In genomic region chr6:18029746-18030656, GRCm38 (mm10) we compare ENCODE assay signal across 8 mouse cellular contexts. TPM values are rescaled to one million over a fixed set of nuclear protein-coding genes. Genes with fewer than 3 reads are reported as not detected.
A peak's percentile ranks its signal among the peaks of the same experiment; 100 is the strongest.
DNase-seq lines count a peak whose midpoint lies in the region; ATAC-seq lines count a peak whose summit lies in the region.

Wnt2 (minus strand) TSS chr6:18030585.

- no peaks in the 10 kb centered on the region; the same call in 1 of the 2 replicates for H3K4me1 ChIP-seq in liver, embryonic 11.5 days (replicated peaks; ENCODE audit: control insufficient read depth, insufficient read depth, low read length)
- peaks cover 26% of the 10 kb centered on the region for H3K4me1 ChIP-seq in neural tube, embryonic 15.5 days

- DNase-seq in cerebellum, postnatal 10 days: peak; percentile 37 to 48
- peak; percentile 29 to 36 for DNase-seq in right cerebral cortex, adult 2 months (ENCODE audit: low spot score in 2 of 2)
- no peak for DNase-seq in right cerebral cortex, postnatal 36 days (ENCODE audit: low spot score in 2 of 2)
- DNase-seq in heart, postnatal 14 days: peak; percentile 9 to 16
- peak; percentile 55 for DNase-seq in liver, embryonic 11.5 days (ENCODE audit: low spot score)
- no peak for DNase-seq in cerebellum, adult 11 months

- H3K36me3 ChIP-seq in liver, embryonic 11.5 days (ENCODE audit: control insufficient read depth, insufficient read depth, low read length): no peaks in the 10 kb centered on the region
- no peaks in the 10 kb centered on the region for H3K36me3 ChIP-seq in neural tube, embryonic 15.5 days

- peak within 1 kb of the TSS; percentile 42 for H3K4me3 ChIP-seq in liver, embryonic 11.5 days (ENCODE audit: low read depth, low read length)
- H3K4me3 ChIP-seq in neural tube, embryonic 15.5 days (replicated peaks): peak within 1 kb of the TSS; percentile 51

- peaks cover 51% of the 10 kb centered on the region for H3K27me3 ChIP-seq in liver, embryonic 11.5 days (replicated peaks; ENCODE audit: control insufficient read depth, insufficient read depth, low read length)
- H3K27me3 ChIP-seq in neural tube, embryonic 15.5 days (replicated peaks): peaks cover 41% of the 10 kb centered on the region

- no peak within 1 kb of the TSS for H3K27ac ChIP-seq in liver, embryonic 11.5 days (ENCODE audit: low read depth, low read length)
- no peak within 1 kb of the TSS for H3K27ac ChIP-seq in neural tube, embryonic 15.5 days (replicated peaks)

- peak within 1 kb of the TSS; percentile 57 for H3K4me2 ChIP-seq in liver, embryonic 11.5 days
- peak within 1 kb of the TSS; percentile 99 for H3K4me2 ChIP-seq in neural tube, embryonic 15.5 days

- H3K9me3 ChIP-seq in liver, embryonic 11.5 days (ENCODE audit: control insufficient read depth, low read length): no peaks in the 10 kb centered on the region
- no peaks in the 10 kb centered on the region for H3K9me3 ChIP-seq in neural tube, embryonic 15.5 days (replicated peaks)

- under 1% methylated on average over 47 of the region's 47 CpGs for WGBS in liver, embryonic 11.5 days
- WGBS in neural tube, embryonic 15.5 days: under 1% methylated on average over 44 of the region's 47 CpGs

- no peak for ATAC-seq in cerebellum, adult (ENCODE audit: insufficient number of reproducible peaks, low FRiP score, low TSS enrichment)
- ATAC-seq in liver, embryonic 11.5 days (replicated peaks; ENCODE audit: low FRiP score): peak; percentile 87
- ATAC-seq in neural tube, embryonic 15.5 days (ENCODE audit: low FRiP score): peak; percentile 51; the same call in 1 of the 2 replicates

- intact Hi-C loops in heart, postnatal 14 days (cut with DNase I): no loop called here

- no peak within 1 kb of the TSS for H3K9ac ChIP-seq in liver, embryonic 11.5 days (ENCODE audit: low read depth, low read length)
- peak within 1 kb of the TSS; percentile 35 for H3K9ac ChIP-seq in neural tube, embryonic 15.5 days (replicated peaks)

RNA-seq across cellular contexts. Expression of gene Wnt2, which starts in this region (rescaled TPM):
- 1 to 10 TPM; 1.1 to 1.2 TPM for total RNA-seq in heart, postnatal 14 days (2021)
- polyA plus RNA-seq in liver, embryonic 11.5 days (2014; fragmentation: Nextera tagmentation; extraction: Ambion mirVana): 6.1 and 7.8 TPM in 2 replicates
- polyA plus RNA-seq in neural tube, embryonic 15.5 days (2015; fragmentation: Nextera tagmentation; extraction: Ambion mirVana): 1.00 and 1.2 TPM in 2 replicates

Comparison
In these comparisons a context has a peak if more than half of its experiments do, and no peak if none do; other contexts are left out.
1. DNase-seq: peak in cerebellum, postnatal 10 days (2 of 2), right cerebral cortex, adult 2 months (2 of 2), heart, postnatal 14 days (2 of 2) and liver, embryonic 11.5 days (single experiment); none in right cerebral cortex, postnatal 36 days (0 of 2) and cerebellum, adult 11 months (single experiment).